Mouse (Mus musculus): Measurements from ENCODE around the gene Stxbp1. TPM values are rescaled to one million over a fixed set of nuclear protein-coding genes. Genes with fewer than 3 reads are reported as not detected.

Stxbp1 gene
- polyA plus RNA-seq, 1 experiment from 2014 or later: 22.2 TPM

DNA sequence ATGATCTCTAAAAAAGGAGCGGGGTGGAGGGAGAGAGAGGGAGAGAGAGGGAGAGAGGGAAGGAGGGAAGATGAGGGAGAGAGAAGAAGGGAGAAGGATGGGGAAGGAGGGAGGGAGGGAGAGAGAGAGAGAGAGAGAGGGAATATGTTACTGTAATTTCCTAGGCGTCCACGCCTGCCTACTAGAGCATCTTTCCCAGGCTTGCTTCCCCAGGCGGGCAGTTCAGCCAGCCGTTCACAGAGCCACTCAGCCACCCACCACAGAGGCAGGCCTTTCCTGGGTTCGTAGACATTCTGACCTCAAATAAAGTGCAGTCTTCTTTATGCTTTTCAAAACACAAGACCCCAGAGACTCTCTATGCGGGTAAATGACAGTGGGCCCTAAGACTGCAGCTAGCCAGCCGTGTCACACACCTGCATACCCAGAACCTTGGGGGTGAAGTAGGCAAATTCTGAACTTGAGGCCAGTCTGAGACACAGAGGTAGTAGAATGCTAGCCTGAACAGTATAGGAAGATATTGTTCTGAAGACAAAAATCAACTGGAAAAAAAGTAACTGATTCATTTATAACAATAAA is 23.4 kb downstream of the Stxbp1 start:
- no peak for DNase-seq
- Histone ChIP-seq H3K27ac (ENCODE audit: low read depth) (no peak overlapping the region), H3K4me1 (ENCODE audit: insufficient read depth) (peaks cover 6% of the 10 kb centered on the region; the same call in 1 of the 2 replicates), H3K27me3 (ENCODE audit: insufficient read depth, low read length) (no peaks in the 10 kb centered on the region), H3K9me3 (ENCODE audit: low read depth, low read length) (no peaks in the 10 kb centered on the region), H3K9ac (0 out of 2 replicates have a peak overlapping the region, but pooled peaks have one; percentile 23), H3K4me2 (no peak overlapping the region), H3K4me3 (ENCODE audit: low read depth, low read length) (no peak overlapping the region), H3K36me3 (ENCODE audit: insufficient read depth) (no peaks in the 10 kb centered on the region)
- no peak for TF ChIP-seq CTCF (IDR thresholded peaks at IDR 0.05; ENCODE audit: low read depth)
- ATAC-seq (ENCODE audit: insufficient read depth): no peak
- WGBS: 49% methylated on average over 8 of the region's 8 CpGs

DNA sequence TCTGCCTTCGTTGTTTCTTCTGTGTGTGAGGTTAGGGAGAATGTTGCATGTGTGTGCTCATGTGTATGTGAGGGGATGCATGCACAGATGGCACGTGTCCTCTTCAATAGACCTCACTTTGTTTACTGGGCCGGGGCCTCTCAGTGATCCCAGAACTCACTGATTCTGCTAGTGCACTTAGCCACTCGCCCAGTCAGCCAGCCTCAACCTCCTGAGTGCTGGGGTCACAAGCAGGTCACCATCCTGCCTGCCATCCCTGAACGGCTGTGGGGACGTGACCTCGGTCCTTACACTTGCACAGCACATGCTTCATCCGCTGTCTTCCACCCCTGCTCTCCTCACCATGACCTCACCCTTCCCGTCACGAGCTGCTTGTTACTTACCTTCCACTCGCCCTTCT is 23.9 kb downstream of the Stxbp1 start:
- Histone ChIP-seq H3K36me3 (ENCODE audit: insufficient read depth) (peaks cover under 1% of the 10 kb centered on the region; the same call in 1 of the 2 replicates), H3K4me3 (ENCODE audit: low read depth, low read length) (no peak overlapping the region), H3K27me3 (ENCODE audit: insufficient read depth, low read length) (no peaks in the 10 kb centered on the region), H3K4me2 (no peak overlapping the region), H3K27ac (ENCODE audit: low read depth) (no peak overlapping the region), H3K4me1 (ENCODE audit: insufficient read depth) (peaks cover 6% of the 10 kb centered on the region; the same call in 1 of the 2 replicates), H3K9ac (no peak overlapping the region), H3K9me3 (ENCODE audit: low read depth, low read length) (no peaks in the 10 kb centered on the region)
- WGBS: 24% methylated on average over 11 of the region's 11 CpGs
- ATAC-seq (ENCODE audit: insufficient read depth) (no peak), DNase-seq (no peak)
- no peak for TF ChIP-seq CTCF (IDR thresholded peaks at IDR 0.05; ENCODE audit: low read depth)

DNA sequence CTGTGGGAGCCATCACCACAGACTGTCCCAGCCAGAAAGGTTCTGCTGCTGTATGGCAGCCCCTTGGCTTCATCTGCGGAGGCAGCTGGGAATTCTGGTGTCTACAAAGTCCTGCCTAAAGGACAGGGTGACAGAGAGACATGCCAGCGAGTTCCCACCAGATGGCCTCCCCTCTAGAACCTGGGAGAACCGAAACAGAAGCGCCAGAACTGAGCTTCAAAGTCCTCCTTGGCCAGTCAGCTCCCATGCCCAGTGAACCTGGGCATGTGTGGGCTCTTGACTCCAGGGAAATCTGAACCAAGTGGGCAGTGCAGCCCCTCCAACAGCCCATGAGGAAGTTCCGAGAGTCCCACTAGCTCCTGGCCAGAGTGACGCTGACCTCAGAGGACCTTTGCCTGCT is 24.4 kb downstream of the Stxbp1 start:
- Histone ChIP-seq H3K27me3 (ENCODE audit: insufficient read depth, low read length) (no peaks in the 10 kb centered on the region), H3K36me3 (ENCODE audit: insufficient read depth) (peaks cover 5% of the 10 kb centered on the region; the same call in 1 of the 2 replicates), H3K27ac (ENCODE audit: low read depth) (no peak overlapping the region), H3K4me2 (no peak overlapping the region), H3K9ac (no peak overlapping the region), H3K4me3 (ENCODE audit: low read depth, low read length) (no peak overlapping the region), H3K4me1 (ENCODE audit: insufficient read depth) (peaks cover 6% of the 10 kb centered on the region; the same call in 1 of the 2 replicates), H3K9me3 (ENCODE audit: low read depth, low read length) (no peaks in the 10 kb centered on the region)
- 69% methylated on average over 6 of the region's 6 CpGs for WGBS
- no peak for TF ChIP-seq CTCF (IDR thresholded peaks at IDR 0.05; ENCODE audit: low read depth)
- ATAC-seq (ENCODE audit: insufficient read depth) (no peak), DNase-seq (no peak)

DNA sequence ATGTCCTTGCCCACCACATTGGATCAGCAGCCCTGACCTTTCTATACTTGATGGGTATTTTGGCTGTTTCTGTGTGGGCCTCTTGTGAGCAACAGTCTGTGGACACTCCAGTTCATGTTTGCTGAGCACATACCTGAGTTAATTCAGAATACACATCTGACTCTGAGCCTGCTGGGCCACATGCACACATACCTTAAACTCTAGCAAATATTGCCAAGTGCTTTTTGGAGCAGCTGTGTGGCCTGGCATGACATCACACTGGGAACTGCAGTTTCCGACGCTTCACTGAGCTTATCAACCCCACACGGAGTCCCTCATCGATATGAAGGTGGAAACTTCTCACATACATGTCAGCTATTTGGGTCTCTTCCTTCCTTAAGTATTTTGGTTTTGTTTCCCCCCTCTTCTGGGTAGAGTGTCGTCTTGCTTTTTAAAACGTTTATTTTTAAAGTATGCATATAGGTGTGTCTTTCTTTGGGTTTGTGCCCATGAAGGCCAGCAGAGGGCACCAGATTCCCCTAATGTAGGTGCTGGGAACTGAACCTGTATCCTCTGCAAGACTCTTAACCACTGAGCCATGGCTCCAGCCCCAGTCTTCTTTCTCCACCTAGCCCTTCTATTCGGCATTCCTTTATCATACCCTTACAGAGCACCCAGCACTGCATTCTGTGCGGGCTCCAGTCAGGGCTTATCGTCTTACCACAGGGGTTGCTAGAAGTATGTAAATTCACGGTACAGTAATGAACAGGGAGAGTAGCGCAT is 25.8 kb downstream of the Stxbp1 start:
- 52% methylated on average over 11 of the region's 11 CpGs for WGBS
- Histone ChIP-seq H3K9ac (no peak overlapping the region), H3K4me2 (no peak overlapping the region), H3K27me3 (ENCODE audit: insufficient read depth, low read length) (no peaks in the 10 kb centered on the region), H3K4me3 (ENCODE audit: low read depth, low read length) (no peak overlapping the region), H3K4me1 (ENCODE audit: insufficient read depth) (peaks cover 9% of the 10 kb centered on the region; the same call in 1 of the 2 replicates), H3K36me3 (ENCODE audit: insufficient read depth) (peaks cover 5% of the 10 kb centered on the region; the same call in 1 of the 2 replicates), H3K27ac (ENCODE audit: low read depth) (peak overlapping the region; percentile 37; the same call in 1 of the 2 replicates), H3K9me3 (ENCODE audit: low read depth, low read length) (no peaks in the 10 kb centered on the region)
- TF ChIP-seq CTCF (IDR thresholded peaks at IDR 0.05; ENCODE audit: low read depth): peak; percentile 67
- peak; percentile 58; the same call in 1 of the 2 replicates for ATAC-seq (ENCODE audit: insufficient read depth)
- DNase-seq: peak; percentile 71

DNA sequence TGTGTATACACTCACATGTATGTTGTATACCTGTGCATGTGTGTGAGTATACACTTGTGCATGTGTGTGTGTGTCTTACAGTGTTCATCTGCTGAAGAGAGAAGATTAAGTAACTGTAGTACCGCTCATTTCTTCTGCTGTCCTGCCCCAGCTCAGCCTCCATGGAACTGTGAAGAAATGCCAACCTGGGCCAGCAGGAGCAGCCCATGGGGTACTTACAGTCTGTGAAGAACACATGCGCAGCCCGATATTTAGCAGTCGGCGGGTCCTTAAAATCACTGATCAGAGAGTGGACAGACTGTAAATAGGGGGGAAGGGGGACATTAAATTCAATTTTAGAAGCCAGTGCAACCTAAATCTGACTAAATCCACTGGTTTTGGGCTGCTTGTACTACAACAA is 28.8 kb downstream of the Stxbp1 start:
- DNase-seq (no peak), ATAC-seq (ENCODE audit: insufficient read depth) (no peak)
- Histone ChIP-seq H3K9me3 (ENCODE audit: low read depth, low read length) (no peaks in the 10 kb centered on the region), H3K27ac (ENCODE audit: low read depth) (no peak overlapping the region), H3K36me3 (ENCODE audit: insufficient read depth) (peaks cover 17% of the 10 kb centered on the region), H3K4me3 (ENCODE audit: low read depth, low read length) (no peak overlapping the region), H3K4me1 (ENCODE audit: insufficient read depth) (0 out of 2 replicates have a peak, but pooled peaks cover 3% of the 10 kb centered on the region), H3K4me2 (no peak overlapping the region), H3K9ac (no peak overlapping the region), H3K27me3 (ENCODE audit: insufficient read depth, low read length) (no peaks in the 10 kb centered on the region)
- WGBS: 82% methylated on average over 5 of the region's 5 CpGs
- no peak for TF ChIP-seq CTCF (IDR thresholded peaks at IDR 0.05; ENCODE audit: low read depth)

- Histone ChIP-seq H3K9me3 (ENCODE audit: low read depth, low read length) (no peaks in the 10 kb centered on the region), H3K4me2 (no peak overlapping the region), H3K9ac (no peak overlapping the region), H3K36me3 (ENCODE audit: insufficient read depth) (peaks cover 21% of the 10 kb centered on the region), H3K4me1 (ENCODE audit: insufficient read depth) (0 out of 2 replicates have a peak, but pooled peaks cover 3% of the 10 kb centered on the region), H3K27ac (ENCODE audit: low read depth) (peak overlapping the region; percentile 58; the same call in 1 of the 2 replicates), H3K27me3 (ENCODE audit: insufficient read depth, low read length) (no peaks in the 10 kb centered on the region), H3K4me3 (ENCODE audit: low read depth, low read length) (no peak overlapping the region)
- no peak for ATAC-seq (ENCODE audit: insufficient read depth)
- no peak for TF ChIP-seq CTCF (IDR thresholded peaks at IDR 0.05; ENCODE audit: low read depth)
- WGBS: 76% methylated on average over 7 of the region's 7 CpGs
- no peak for DNase-seq
Measured at GRCm38 (mm10) chr2:32817589-32817988, 29.5 kb downstream of the Stxbp1 start.

All from lung, embryonic 14.5 days (tissue).